Mouse (Mus musculus): ENCODE results near the gene Heph. TPM values are rescaled to one million over a fixed set of nuclear protein-coding genes. Genes with fewer than 3 reads are reported as not detected.

Heph gene
- polyA plus RNA-seq (2015; fragmentation: Nextera tagmentation; extraction: Ambion mirVana) = 2.8 TPM in 2 replicates

DNA sequence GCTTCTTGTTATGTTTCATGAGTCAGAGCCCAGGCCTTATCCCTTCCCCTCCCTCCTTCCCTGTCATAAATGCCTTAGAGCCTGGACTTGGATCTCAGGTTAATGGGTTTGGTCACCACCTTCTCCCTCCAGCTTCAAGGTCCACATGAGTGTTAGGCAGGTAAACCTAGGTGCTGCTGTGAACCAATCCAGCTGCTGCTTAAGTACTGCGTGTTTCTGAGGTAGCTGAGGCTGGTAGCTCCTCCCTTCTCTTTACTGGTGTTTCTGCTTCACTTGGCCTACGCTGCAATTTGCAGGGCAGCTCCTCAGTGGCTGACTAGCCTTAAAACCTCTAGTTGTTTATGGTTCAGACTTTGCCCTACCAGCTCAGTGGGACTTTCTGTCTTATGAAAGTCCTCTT is at the start of gene Heph:
Heph (plus strand) TSS at position 211 of the 400 bp plus-strand sequence.

DNA sequence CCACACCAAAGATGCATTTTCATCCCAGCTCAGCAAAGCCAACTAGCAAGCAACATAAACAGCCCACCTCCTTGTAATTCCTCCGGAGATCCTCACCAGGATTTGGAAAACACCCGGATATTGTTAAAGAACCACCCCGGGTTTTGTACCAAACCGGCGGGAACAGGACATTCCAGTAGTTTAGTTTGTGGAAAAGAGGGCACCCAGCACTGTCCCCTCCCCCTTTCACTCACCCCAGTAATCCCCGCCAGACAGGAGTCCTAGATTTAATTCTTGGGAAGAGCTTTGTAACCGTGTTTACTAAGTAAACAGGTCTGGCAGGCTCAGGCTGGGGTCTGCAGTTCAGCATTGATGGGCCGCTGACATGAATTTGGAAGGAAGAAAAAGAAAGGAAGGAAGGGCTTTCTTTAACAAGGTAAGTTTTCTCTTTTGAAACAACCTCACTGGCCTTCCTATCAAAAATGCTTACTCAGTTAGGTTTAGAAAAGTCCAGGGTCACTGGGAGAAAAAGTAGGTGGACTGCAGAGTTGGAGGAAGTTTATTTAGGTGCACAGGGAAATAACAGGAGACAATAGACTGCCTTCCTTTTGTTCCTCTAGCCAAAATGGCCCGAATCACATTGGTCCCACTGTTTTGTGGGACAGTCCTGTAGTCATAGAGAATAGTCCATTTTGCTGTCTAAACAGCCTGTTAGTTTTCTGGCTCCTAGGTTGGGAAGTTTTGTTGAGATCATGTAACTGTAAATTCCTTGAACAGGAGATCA is 1.2 kb downstream of the Heph start, which contains the start of gene Hsf3:
Hsf3 (minus strand) TSS at position 94 of the 763 bp plus-strand sequence.

Other genes with a start within 250 kb of the Heph start
- gene Vsig4, start 161.9 kb upstream of the Heph start, polyA plus RNA-seq (2015; fragmentation: Nextera tagmentation; extraction: Ambion mirVana) = not detected in 2 replicates
- gene Hsf3, start 935 bp downstream of the Heph start, polyA plus RNA-seq (2015; fragmentation: Nextera tagmentation; extraction: Ambion mirVana) = 0.12 TPM in 1 of 2 replicates, not detected in the other